Mouse (Mus musculus) gastrocnemius, postnatal 25 days (tissue): Measurements from ENCODE around the gene Zdhhc3. TPM values are rescaled to one million over a fixed set of nuclear protein-coding genes. Genes with fewer than 3 reads are reported as not detected.
A peak's percentile ranks its signal among the peaks of the same experiment; 100 is the strongest.

Experiments used
- DNase-seq: peaks from one replicate; pipeline ENCODE4 v3.0.0; 2022
- long read RNA-seq, 2 experiments: library from polyadenylated mRNA; stranded (forward); transcript quantifications; one replicate each; pipeline ENCODE4 v2.0.0; 2021
- total RNA-seq, 2 experiments: library from RNA; stranded (reverse); gene quantifications; 1 replicate in 1 of 2; 2 replicates in 1 of 2; pipeline ENCODE4 v1.2.3; 2021

The Zdhhc3 gene
- 10 to 100 TPM; 48.5 to 49.5 TPM for total RNA-seq
- long read RNA-seq, experiment 1, full-length matches to known transcripts, result 16 of 29 reads
- long read RNA-seq, experiment 1, partial matches to known transcripts, result 1 of 29 reads
- long read RNA-seq, experiment 1, other reads (novel, unspliced or antisense), result 12 of 29 reads
- long read RNA-seq, experiment 2, full-length matches to known transcripts, result 31 of 53 reads
- long read RNA-seq, experiment 2, partial matches to known transcripts, result 2 of 53 reads
- long read RNA-seq, experiment 2, other reads (novel, unspliced or antisense), result 20 of 53 reads

- DNase-seq, result peak; percentile 85
These were observed at the start of gene Zdhhc3, which contains the start of gene Exosc7 for GRCm38 (mm10) chr9:123112805-123113521. Zdhhc3 (minus strand) TSS chr9:123113205. Exosc7 (plus strand) TSS chr9:123113215.

DNA sequence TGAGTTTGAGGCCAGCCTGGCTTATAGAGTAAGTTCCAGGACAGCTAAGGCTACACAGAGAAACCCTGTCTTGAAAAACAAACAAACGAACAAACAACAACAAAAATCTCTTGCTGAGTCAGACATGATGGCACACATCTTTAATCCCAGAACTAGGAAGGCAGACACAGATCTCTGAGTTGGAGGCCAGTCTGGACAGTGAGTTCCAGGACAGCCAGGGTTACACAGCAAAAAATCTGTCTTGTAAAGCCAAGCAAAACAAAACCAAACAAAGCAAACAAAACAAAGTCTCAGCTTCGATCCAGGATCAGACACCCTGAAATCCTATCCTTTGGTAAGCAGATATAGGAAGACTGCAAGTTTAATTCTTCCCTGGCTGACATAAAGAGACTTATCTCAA is 48.8 kb upstream of the Zdhhc3 start:
- no peak for DNase-seq

DNA sequence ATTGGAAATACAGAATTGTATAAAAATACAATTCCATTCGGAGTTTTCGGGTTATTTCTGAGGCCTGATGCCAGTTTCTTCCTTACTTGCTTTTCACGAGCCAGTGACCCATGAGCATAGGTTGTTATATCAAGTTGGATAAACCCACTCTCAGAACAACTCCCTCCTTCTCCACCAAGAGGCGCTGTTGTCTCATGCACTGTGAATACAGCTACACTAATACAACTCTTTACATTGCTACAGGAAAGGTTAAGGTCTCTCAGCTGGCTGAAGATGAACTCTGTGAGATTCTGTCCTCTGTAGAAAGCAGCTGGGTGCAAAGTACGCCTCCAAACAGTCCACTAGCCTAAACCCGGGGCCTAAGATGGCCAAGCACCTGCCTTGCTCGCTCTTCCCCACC is 46.3 kb upstream of the Zdhhc3 start:
- DNase-seq, result no peak

DNA sequence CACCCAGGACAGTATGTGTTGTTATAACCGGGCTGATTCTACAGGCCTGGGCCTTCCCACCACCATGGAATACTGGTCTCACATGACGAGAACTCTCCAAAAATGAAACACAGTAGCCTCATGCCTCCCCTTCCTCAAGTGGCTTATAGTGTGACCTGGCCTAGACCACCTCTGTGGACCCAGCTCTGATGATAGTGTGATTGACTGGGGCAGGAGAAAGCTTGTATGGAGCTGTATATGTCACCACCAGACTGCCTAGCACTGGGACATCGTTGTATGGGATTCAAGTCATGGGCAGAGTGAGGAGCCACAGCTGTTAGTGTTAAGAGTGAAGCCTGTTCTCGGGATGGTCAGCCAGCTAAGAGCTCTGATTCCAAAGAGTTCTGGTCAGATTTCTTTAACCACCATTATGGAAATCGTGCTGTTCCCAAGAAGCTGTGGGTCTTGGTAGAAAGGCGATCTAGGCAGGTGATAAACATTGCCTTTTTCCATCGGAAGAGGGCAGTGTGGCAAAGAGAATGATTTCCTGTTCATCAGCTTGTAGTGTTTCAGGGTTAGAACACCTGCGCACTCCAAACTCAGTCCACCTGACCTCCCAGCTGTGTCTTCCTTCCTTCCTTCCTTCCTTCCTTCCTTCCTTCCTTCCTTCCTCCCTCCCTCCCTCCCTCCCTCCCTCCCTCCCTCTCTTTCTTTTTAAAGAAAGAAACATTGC is 45.3 kb upstream of the Zdhhc3 start:
- no peak for DNase-seq

DNA sequence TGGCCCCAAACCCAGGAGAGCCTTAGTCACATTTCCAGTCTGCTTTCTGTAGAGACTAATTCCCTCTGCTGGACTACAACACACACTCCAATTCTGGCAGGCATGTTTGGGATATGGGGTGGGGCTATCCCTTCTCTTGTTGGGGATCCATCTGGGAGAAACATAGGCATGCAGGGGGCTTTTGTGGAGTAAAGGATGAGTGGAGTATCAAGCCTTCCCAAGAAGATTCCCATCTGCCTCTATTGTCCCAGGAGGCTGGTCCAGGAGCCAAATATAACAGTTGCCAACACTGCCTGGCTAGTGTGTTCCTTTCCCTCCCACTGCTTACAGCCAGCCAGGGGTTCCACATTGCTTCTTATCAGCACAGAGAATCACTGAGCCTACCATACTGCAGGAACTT is 44.7 kb upstream of the Zdhhc3 start:
- peak; percentile 63 for DNase-seq

- DNase-seq, result peak; percentile 81
These were observed 43.9 kb upstream of the Zdhhc3 start for GRCm38 (mm10) chr9:123156910-123157361.

DNA sequence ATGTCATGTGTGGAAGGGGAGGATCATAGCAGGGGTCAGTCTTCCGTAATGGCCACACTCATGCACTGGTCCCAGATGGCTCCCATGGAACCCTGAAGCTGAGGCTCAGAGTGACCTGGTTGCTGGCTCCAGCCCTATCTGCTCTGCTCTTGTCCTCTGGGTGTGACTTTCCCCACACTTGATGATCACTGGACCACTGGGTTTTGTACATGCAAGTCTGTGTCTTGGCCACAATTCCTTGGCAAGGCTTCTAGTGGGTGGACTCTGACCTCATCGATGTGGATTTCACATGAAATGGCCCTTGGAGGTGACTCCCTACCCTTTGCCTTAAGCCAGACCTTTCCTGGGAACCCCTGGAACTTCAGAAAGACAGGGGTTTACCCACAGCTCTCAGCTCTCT is 40.1 kb upstream of the Zdhhc3 start:
- peak; percentile 66 for DNase-seq

DNA sequence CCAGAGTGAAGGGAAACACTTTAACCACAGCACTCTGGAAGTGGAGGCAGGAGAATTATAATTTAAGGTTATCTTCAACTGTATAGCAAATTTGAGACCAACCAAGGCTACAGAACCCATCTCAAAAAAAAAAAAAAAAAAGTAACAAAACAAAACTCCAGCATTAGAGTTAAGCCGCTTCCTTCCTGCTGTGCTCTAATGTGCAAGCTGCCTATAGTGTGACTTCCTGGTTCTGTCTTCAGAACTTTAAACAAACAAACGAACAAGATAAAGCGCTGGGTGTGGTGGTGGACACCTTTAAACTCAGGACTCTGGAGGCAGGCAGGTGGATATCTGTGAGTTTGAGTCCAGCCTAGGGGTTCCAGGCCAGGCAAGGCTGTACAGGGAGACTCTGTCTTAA is 39.0 kb upstream of the Zdhhc3 start:
- DNase-seq, result no peak

GRCm38 (mm10) chr9:123151561-123151960 is 38.6 kb upstream of the Zdhhc3 start:
- DNase-seq, result peak; percentile 58

- DNase-seq, result peak; percentile 68
These were observed 37.4 kb upstream of the Zdhhc3 start, which contains the start of gene Clec3b for GRCm38 (mm10) chr9:123150241-123151020. Clec3b (plus strand) TSS chr9:123150946.

DNA sequence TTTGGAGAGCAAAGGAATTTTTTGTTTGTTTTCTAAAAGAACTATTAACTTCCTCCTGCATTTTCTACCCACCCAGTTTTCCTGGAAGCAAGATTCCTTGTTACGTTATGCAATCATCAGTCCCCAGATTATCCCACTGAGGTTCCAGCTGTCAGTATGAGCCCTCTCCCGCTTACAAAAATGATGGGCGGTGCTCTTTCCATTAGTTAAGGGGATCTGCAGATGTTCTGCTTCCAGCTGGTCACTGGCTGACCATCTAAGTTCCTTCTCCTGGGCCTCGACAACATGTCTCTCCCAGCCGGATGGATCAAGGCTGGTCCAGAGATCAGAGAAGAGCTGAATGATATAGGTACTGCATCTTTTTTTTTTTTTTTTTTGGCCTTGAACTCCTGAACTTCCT is 35.4 kb upstream of the Zdhhc3 start:
- peak; percentile 70 for DNase-seq

DNA sequence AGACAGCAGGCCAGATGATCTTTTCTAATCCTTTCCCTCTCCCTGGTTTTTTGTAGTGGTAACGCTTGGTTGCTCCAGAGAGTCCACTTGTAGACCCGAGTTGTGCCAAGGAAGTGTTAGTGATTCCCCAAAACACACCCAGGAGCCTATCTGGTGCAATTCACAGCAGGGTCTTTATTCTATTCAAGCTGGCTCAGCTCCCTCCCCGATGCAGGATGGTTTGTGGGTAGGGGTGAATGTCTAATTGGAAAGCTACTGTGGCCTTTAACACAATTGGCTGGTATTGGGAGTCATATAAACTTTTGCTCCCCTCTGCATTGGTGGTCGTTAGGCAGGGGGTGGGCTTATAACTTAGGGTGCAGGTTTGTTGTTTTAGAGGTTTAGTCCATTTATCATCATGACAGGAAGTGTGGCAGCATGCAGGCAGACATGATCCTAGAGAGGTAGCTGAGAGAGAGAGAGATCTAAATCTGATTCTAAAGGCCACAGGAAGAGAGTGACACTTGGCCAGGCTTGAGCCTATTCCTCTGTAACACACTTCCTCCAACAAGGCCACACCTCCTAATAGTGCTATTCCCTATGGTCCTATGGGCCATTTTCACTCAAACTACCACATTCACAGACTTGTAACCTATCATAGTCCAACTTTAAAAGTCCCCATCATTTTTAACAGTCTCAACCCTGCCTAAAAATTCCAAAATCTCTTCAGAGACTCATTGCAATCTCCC is 27.0 kb upstream of the Zdhhc3 start:
- no peak for DNase-seq

DNA sequence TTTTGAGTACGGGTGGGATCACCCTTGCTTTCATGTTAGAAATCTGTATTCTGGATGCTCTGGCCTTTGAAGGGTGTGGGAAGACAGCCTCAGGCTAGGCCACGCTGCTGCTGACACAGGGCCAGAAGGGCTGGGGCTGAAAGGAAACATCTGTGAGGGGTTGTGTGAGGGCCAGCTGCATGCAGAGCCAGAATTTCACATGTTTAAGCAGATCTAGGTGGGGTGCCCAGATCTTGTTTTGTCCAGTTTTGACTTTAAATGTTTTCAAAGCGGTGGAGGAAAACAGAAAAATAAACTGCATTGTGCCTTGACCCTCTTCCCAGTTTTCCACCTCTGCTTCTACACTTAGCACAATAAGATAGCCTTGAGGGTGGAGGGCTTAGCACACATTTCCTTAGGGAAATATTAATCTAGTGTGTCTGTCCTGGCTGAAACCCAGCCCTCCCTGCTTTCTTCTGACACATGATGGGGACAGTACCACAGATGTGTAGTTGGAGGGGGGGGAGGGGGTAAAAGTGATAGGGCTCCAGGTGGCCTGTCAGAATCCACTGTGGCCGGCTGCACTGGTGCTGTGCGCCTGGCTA is 26.0 kb upstream of the Zdhhc3 start:
- DNase-seq, result peak; percentile 81

DNA sequence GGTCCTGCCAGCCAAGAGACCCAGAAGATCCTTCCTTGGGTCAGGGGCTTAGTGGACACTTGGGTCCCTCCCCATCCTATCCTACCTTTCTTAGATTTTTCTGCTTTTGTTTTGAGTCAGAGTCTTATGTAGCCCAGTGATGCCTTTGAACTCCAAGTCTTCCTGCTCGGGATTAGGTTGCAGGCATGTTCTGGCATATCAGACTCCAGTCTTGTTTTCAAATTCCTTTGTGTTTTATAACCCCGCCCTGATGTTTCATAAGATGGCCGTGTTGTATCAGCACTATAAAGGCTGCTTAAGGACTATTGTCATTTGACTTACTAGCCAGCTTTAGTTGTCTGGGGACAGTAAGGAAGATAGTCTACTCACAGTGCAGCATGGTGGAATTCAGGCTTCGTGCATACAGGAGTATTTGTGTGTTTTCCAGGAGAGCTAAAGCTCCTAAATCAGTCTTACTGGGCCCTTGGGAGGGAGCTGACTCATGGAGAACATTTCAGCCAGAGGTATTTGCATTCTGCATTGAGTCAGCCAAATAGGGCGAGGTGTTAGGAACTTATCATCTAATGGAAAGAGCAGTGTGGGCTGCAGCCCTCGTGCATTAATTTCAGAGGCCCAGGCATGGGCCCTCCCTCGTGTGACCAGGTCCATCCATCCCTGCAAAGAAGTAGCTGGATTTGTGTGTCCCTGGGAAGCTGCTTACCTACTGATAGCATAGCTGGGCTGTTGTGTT is 24.1 kb upstream of the Zdhhc3 start:
- peak; percentile 46 for DNase-seq

- DNase-seq, result no peak
These were observed 20.0 kb upstream of the Zdhhc3 start for GRCm38 (mm10) chr9:123132994-123133393.

GRCm38 (mm10) chr9:123127663-123128062 is 14.7 kb upstream of the Zdhhc3 start:
- no peak for DNase-seq

DNA sequence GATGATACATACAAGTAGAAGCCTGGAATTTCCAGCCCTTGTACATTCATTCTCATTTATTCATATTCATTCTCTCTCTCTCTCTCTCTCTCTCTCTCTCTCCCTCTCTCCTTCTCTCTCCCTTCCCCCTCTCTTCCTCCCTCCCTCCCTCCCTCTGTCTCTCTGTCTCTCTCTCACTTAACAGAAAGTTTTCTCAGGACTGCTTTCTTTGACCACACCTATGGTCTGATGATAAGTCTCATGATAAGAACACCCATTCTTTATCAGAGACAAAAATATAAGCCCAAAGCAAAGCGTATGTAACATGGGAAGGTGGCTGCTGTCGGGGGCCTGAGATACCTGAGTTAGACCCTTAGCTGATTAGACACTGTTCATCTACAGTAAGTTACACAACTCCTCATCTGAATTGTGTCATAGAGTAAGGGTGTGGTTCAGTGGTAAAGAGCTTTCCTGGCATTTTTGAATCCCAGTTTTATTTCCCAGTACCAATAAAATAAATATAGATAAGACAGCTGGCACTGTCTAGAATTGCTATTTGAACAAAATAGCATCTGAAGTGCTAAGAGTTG is 11.5 kb upstream of the Zdhhc3 start:
- no peak for DNase-seq

DNA sequence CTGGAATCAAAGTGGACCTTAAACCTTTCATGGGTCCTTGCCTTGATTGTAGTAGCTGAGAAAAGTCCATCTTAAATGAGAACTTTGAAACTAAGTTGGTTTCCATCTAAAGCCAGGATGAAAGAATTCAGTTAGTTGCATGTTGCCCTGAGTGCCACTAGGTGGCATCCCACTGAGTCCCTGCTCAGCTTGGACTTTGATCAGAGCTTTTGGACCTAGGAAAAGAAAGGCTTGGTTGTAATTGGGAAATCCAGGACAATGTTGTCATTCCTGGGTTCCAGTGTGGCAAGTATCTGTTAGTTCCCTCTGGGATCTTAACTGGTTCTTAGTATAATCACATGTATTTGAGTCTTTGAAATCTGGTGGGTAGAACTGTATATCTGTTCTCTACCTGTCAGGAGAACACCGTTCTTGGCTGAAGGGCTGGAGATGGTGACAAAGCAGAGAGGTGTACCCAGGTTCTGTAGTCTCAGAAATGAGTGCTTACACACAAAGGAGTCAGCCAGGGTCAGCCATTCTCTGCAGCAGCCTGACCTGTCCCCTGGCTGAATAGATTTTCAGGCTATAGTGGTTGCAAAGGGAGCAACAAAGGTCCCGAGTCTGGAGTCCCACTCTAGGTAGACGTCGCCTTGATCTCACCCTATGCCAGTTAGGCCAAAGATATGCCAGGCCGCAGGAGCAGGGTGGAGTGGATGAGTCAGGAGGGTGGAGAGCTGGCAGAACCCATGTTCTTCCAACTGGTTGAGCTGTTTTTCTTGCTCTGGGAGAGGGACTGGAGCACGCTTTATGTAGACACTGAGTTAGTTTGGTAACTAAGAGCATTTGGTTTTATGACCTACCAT is 10.8 kb upstream of the Zdhhc3 start:
- no peak for DNase-seq

- no peak for DNase-seq
These were observed 10.0 kb upstream of the Zdhhc3 start for GRCm38 (mm10) chr9:123123017-123123416.
